Mouse (Mus musculus) midbrain, embryonic 11.5 days (tissue): ENCODE results near the gene Exosc5. TPM values are rescaled to one million over a fixed set of nuclear protein-coding genes. Genes with fewer than 3 reads are reported as not detected.

ENCODE experiments used
- ATAC-seq: fragments of 200-750 bp; cut with Nextera tagmentation; 2 replicates; pipeline ENCODE4 v1.8.0; 2017; ENCODE audit warnings: moderate TSS enrichment, moderate library complexity; ENCODE audit not compliant: low FRiP score
- DNase-seq: peaks from one replicate; pipeline ENCODE4 v3.0.0; 2015; ENCODE audit warnings: low spot score; ENCODE audit errors: missing footprints
- H3K27ac ChIP-seq: fragments of 300-500 bp; sonication (generic); 2 replicates; pipeline ENCODE4 v1.5.1; 2014; ENCODE audit warnings: low read depth, low read length
- H3K27me3 ChIP-seq: fragments of 300-500 bp; sonication (generic); 2 replicates; pipeline ENCODE4 v1.6.1; 2014; ENCODE audit warnings: mild to moderate bottlenecking, low read length, moderate library complexity, mixed read lengths; ENCODE audit not compliant: control insufficient read depth, insufficient read depth
- H3K36me3 ChIP-seq: fragments of 300-500 bp; sonication (generic); 2 replicates; pipeline ENCODE4 v1.6.1; 2014; ENCODE audit warnings: mild to moderate bottlenecking, low read length, moderate library complexity, mixed read lengths; ENCODE audit not compliant: control insufficient read depth, insufficient read depth
- H3K4me1 ChIP-seq: fragments of 300-500 bp; sonication (generic); 2 replicates; pipeline ENCODE4 v1.6.1; 2014; ENCODE audit warnings: low read length; ENCODE audit not compliant: control insufficient read depth, insufficient read depth
- H3K4me2 ChIP-seq: fragments of 300-500 bp; sonication (generic); 2 replicates; pipeline ENCODE4 v1.6.1; 2014; ENCODE audit warnings: mild to moderate bottlenecking, moderate library complexity
- H3K4me3 ChIP-seq: fragments of 300-500 bp; sonication (generic); 2 replicates; pipeline ENCODE4 v1.5.1; 2014; ENCODE audit warnings: low read depth, low read length
- H3K9ac ChIP-seq: fragments of 300-500 bp; sonication (generic); 2 replicates; pipeline ENCODE4 v1.6.1; 2014; ENCODE audit warnings: low read length
- H3K9me3 ChIP-seq: fragments of 300-500 bp; sonication (generic); 2 replicates; pipeline ENCODE4 v1.6.1; 2016; ENCODE audit warnings: low read length; ENCODE audit not compliant: control insufficient read depth
- WGBS: fragments of 180-500 bp; shearing (Covaris S2); extraction: QIAGEN DNeasy Blood & Tissue Kit; methylation state at CpG from one replicate; pipeline ENCODE4 v1.1.7; 2014; 5-methylcytosine and 5-hydroxymethylcytosine counted together
- polyA plus RNA-seq: library from polyadenylated mRNA; unstranded; fragments of >200 nt; fragmentation: Nextera tagmentation; extraction: Ambion mirVana; gene quantifications from 2 replicates; pipeline ENCODE4 v1.2.1, GENCODE M21; 2014

The Exosc5 gene
- polyA plus RNA-seq, 1 experiment from 2014 or later: 46.4 TPM

GRCm38 (mm10) chr7:25671686-25672085 lies 12.7 kb downstream of the Exosc5 start:
- H3K4me3 ChIP-seq: no peak overlapping the region
- H3K4me2 ChIP-seq: no peak overlapping the region
- peaks cover 22% of the 10 kb centered on the region for H3K27me3 ChIP-seq
- DNase-seq (peak; percentile 59), ATAC-seq (no peak)
- 80% methylated on average over 2 of the region's 2 CpGs for WGBS
- no peak overlapping the region for H3K27ac ChIP-seq
- no peaks in the 10 kb centered on the region for H3K36me3 ChIP-seq
- H3K9ac ChIP-seq: no peak overlapping the region
- 0 out of 2 replicates have a peak, but pooled peaks cover 2% of the 10 kb centered on the region for H3K4me1 ChIP-seq
- H3K9me3 ChIP-seq: no peaks in the 10 kb centered on the region

- H3K4me3 ChIP-seq: no peak overlapping the region
- H3K36me3 ChIP-seq: no peaks in the 10 kb centered on the region
- H3K9me3 ChIP-seq: no peaks in the 10 kb centered on the region
- ATAC-seq: no peak
- DNase-seq: peak; percentile 69
- 0 out of 2 replicates have a peak, but pooled peaks cover 2% of the 10 kb centered on the region for H3K4me1 ChIP-seq
- no peak overlapping the region for H3K9ac ChIP-seq
- no peak overlapping the region for H3K4me2 ChIP-seq
- WGBS: 54% methylated on average over 4 of the region's 4 CpGs
- H3K27ac ChIP-seq: no peak overlapping the region
- H3K27me3 ChIP-seq: peaks cover 22% of the 10 kb centered on the region
Observed at GRCm38 (mm10) chr7:25672442-25672841, 13.5 kb downstream of the Exosc5 start.

DNA sequence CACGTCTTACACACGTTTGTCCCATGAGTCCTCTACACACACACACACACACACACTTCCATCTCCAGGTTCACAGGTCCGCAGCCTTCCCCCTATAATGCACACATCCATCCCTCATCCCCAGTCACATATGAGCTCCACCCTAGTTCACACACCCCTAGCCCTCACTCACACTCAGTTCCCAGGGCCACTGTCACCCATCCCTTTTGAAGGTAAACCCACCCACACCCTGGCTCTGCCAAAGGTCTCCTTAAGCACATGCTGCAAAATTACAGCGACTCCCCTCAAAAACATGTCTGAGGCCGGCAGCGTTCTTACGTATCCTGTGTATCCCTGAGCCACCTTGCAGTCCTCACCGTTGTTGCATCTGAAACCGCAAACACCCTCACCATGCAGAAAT lies 15.3 kb downstream of the Exosc5 start:
- ATAC-seq: no peak
- no peak overlapping the region for H3K27ac ChIP-seq
- 26% methylated on average over 9 of the region's 9 CpGs for WGBS
- H3K9ac ChIP-seq: no peak overlapping the region
- DNase-seq: peak; percentile 84
- H3K4me1 ChIP-seq: 0 out of 2 replicates have a peak, but pooled peaks cover 2% of the 10 kb centered on the region
- no peaks in the 10 kb centered on the region for H3K9me3 ChIP-seq
- H3K36me3 ChIP-seq: no peaks in the 10 kb centered on the region
- H3K4me3 ChIP-seq: no peak overlapping the region
- H3K4me2 ChIP-seq: no peak overlapping the region
- H3K27me3 ChIP-seq: peaks cover 22% of the 10 kb centered on the region

- DNase-seq: peak; percentile 81
- no peak for ATAC-seq
- Histone ChIP-seq H3K4me1 (0 out of 2 replicates have a peak, but pooled peaks cover 2% of the 10 kb centered on the region), H3K36me3 (no peaks in the 10 kb centered on the region), H3K27me3 (peaks cover 22% of the 10 kb centered on the region), H3K4me3 (peak within 1 kb of the TSS; percentile 14), H3K4me2 (peak within 1 kb of the TSS; percentile 39), H3K27ac (no peak within 1 kb of the TSS), H3K9ac (no peak within 1 kb of the TSS), H3K9me3 (no peaks in the 10 kb centered on the region)
- WGBS: 3% methylated on average over 29 of the region's 29 CpGs
Observed at GRCm38 (mm10) chr7:25674719-25675300, 15.8 kb downstream of the Exosc5 start, which contains the start of gene Tmem91. Gene Tmem91, minus strand, starts transcription at chr7:25675166.

GRCm38 (mm10) chr7:25675405-25675804 lies 16.4 kb downstream of the Exosc5 start:
- Histone ChIP-seq H3K4me3 (no peak overlapping the region), H3K4me1 (0 out of 2 replicates have a peak, but pooled peaks cover 2% of the 10 kb centered on the region), H3K9me3 (no peaks in the 10 kb centered on the region), H3K9ac (no peak overlapping the region), H3K27me3 (peaks cover 22% of the 10 kb centered on the region), H3K36me3 (no peaks in the 10 kb centered on the region), H3K4me2 (no peak overlapping the region), H3K27ac (no peak overlapping the region)
- DNase-seq: peak; percentile 85
- no peak for ATAC-seq
- WGBS: 41% methylated on average over 6 of the region's 6 CpGs

- 0 out of 2 replicates have a peak, but pooled peaks cover 5% of the 10 kb centered on the region for H3K4me1 ChIP-seq
- WGBS: 88% methylated on average over 15 of the region's 15 CpGs
- DNase-seq: peak; percentile 82
- H3K36me3 ChIP-seq: no peaks in the 10 kb centered on the region
- no peak for ATAC-seq
- no peak overlapping the region for H3K4me2 ChIP-seq
- H3K27me3 ChIP-seq: peaks cover 22% of the 10 kb centered on the region
- no peaks in the 10 kb centered on the region for H3K9me3 ChIP-seq
- no peak overlapping the region for H3K9ac ChIP-seq
- H3K4me3 ChIP-seq: no peak overlapping the region
- H3K27ac ChIP-seq: no peak overlapping the region
Observed at GRCm38 (mm10) chr7:25676085-25676781, 17.3 kb downstream of the Exosc5 start.

- 93% methylated on average over 7 of the region's 7 CpGs for WGBS
- Histone ChIP-seq H3K9me3 (no peaks in the 10 kb centered on the region), H3K36me3 (no peaks in the 10 kb centered on the region), H3K27ac (no peak overlapping the region), H3K27me3 (peaks cover 22% of the 10 kb centered on the region), H3K4me1 (0 out of 2 replicates have a peak, but pooled peaks cover 6% of the 10 kb centered on the region), H3K4me2 (no peak overlapping the region), H3K9ac (no peak overlapping the region), H3K4me3 (no peak overlapping the region)
- DNase-seq (peak; percentile 35), ATAC-seq (no peak)
Observed at GRCm38 (mm10) chr7:25677013-25677412, 18.0 kb downstream of the Exosc5 start.

- WGBS: 12% methylated on average over 6 of the region's 6 CpGs
- no peak for ATAC-seq
- Histone ChIP-seq H3K27ac (no peak overlapping the region), H3K36me3 (no peaks in the 10 kb centered on the region), H3K9me3 (no peaks in the 10 kb centered on the region), H3K9ac (peak overlapping the region; percentile 65; the same call in 1 of the 2 replicates), H3K4me1 (0 out of 2 replicates have a peak, but pooled peaks cover 3% of the 10 kb centered on the region), H3K4me3 (peak overlapping the region; percentile 49; the same call in 1 of the 2 replicates), H3K4me2 (peak overlapping the region; percentile 60), H3K27me3 (peaks cover 6% of the 10 kb centered on the region; the same call in 1 of the 2 replicates)
- DNase-seq: no peak
Observed at GRCm38 (mm10) chr7:25679971-25680370, 21.0 kb downstream of the Exosc5 start.
